Mouse (Mus musculus) thymus, adult 2 months (tissue): ENCODE data around the gene Ttc14.

ENCODE experiments used
- CTCF ChIP-seq: fragments of 200-500 bp; IDR thresholded peaks from 2 replicates; pipeline ENCODE4 v1.5.1; 2012; ENCODE audit warnings: mild to moderate bottlenecking, control low read depth, low read length, moderate library complexity, borderline replicate concordance; ENCODE audit not compliant: control insufficient read depth, poor library complexity, insufficient read depth; ENCODE audit errors: extremely low read depth
- POLR2A ChIP-seq: fragments of 200-500 bp; IDR thresholded peaks from 2 replicates; pipeline ENCODE4 v1.6.1; 2012; ENCODE audit warnings: mild to moderate bottlenecking, low read length, control low read depth, moderate library complexity; ENCODE audit not compliant: control insufficient read depth, poor library complexity, insufficient read depth; ENCODE audit errors: extremely low read depth

GRCm38 (mm10) chr3:33836576-33836975 lies 36.9 kb downstream of the Ttc14 start:
- TF ChIP-seq CTCF (no peak), POLR2A (no peak)
